Mouse (Mus musculus) thymus, postnatal 36 days (tissue): ENCODE measurements around the gene Slc9a5.

Source experiments
- DNase-seq, 2 experiments: peaks; one replicate each; pipeline ENCODE4 v3.0.0; 2022; ENCODE audit warnings: mixed read lengths in 2 of 2

Gene Slc9a5

DNA sequence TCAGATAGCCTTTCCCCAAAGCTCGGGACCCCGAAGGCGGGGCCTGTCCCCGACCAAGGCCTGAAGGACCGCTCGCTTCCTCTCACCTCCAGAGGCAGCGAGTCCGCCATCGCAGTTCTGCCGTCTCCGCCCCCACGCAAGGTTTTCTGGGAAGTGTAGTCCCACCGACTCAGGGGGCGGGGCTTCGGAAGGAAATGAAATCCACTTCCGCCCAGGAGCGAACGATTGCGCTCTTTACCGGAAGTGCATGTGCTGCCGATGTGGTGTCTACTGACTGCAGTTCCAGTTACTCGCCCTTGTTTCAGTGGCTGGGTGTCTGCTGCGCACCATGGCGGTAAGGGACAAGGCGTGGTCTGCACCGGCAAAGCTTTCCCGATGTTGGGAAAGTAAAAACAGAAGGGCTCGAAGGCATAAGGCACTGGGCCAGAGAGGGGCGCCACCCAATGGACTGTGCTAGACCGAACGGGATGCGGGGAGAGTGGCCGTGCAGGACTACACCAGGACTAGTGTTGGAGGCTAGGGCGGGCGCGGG lies 22.4 kb upstream of the Slc9a5 start, which contains the start of the genes Lrrc29 and Tmem208:
Lrrc29 (minus strand) TSS at position 138 of the 532 bp plus-strand sequence.
Tmem208 (plus strand) TSS at position 214 of the 532 bp plus-strand sequence.
- DNase-seq, result peak; percentile 98

DNA sequence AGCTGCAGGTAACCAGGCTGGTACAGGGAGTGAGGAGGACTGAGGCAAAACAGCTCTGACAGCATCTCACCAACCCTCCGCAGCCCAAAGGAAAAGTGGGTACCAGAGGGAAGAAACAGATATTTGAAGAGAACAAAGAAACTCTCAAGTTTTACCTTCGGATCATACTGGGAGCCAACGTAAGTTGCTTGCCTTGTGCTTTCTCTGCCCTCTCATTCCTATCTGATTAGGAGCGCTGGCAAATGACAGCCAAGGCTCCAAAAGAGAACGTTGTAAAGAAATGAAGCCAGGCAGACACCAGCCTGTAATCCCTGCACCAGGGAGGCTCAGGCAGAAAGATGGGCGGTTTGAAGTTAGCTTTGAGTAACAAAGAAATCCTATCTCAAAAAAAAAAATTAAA lies 21.7 kb upstream of the Slc9a5 start:
- DNase-seq, result no peak

DNA sequence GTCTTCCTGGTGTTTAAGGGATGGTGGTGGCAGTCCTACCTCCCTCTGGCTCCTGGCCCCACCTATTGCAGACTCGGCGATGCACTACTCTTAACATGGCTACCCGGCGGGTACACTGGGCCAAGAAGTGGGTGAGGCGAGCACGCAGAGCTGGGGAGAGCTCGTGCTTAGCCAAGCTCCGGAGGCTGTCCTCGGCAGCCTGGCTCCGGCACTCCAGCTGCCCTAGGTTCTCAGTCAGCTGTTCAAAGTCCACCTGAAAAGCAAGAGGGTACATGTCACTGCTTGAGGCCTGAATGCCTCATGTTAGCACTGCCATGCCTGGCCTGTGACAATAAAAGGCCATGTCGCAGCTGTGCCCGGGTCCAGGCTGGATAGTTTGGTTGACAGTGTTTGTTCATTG lies 18.3 kb upstream of the Slc9a5 start:
- DNase-seq, result no peak

DNA sequence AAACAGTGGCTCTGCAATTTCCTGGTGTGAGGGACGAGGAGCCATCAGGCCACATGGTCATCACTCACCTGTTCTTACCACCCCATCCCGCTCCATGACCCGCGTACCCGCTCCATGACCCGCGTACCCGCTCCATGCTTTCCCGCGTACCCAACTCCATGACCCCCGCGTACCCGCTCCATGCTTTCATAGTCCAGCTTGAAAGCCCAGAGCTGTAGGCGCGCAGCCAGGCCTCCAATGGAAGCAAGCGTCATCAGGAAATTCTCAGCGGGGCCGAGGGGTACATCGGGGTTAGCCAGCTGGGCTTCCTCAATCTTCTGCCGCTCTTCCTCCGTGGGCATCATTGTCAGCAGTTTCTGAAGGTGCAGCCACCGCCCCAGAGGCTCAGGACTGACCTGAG lies 17.2 kb upstream of the Slc9a5 start:
- no peak for DNase-seq

DNA sequence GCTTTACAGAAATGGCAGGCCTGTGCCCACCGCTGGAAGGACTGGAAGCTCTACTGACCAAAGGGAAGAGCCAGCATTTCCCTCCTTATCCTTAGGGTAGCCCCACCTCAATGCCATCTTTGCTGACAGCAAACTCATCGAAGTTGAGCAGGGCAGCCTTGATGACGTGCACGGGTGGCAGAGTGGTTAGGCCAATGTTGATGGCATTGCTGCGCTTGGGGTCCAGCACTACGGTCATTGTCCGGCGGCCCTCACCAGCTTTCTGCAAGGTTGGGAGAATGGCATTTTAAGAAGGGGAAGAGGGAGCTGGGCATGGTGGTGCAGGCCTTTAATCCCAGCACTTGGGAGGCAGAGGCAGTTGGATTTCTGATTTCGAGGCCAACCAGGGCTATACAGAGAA lies 16.7 kb upstream of the Slc9a5 start:
- DNase-seq, result no peak

DNA sequence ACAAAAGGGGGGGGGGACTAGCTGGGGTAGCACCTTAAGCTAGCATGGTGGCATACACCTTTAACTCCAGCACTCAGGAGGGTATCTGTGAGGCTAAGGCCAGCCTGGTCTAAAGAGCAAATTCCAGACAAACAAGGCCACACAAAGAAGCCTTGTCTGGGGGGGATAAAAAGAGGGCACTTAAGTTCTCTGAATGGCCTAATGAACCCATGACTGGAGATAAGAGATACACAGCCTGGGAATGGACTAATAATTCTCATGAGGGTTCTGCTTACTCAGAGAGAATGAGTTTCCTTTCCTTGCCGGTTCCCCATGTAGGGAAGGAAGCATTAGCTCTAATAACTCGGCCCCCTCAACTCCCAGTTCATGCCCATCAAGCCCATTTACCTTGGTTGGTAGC lies 16.1 kb upstream of the Slc9a5 start:
- no peak for DNase-seq

DNA sequence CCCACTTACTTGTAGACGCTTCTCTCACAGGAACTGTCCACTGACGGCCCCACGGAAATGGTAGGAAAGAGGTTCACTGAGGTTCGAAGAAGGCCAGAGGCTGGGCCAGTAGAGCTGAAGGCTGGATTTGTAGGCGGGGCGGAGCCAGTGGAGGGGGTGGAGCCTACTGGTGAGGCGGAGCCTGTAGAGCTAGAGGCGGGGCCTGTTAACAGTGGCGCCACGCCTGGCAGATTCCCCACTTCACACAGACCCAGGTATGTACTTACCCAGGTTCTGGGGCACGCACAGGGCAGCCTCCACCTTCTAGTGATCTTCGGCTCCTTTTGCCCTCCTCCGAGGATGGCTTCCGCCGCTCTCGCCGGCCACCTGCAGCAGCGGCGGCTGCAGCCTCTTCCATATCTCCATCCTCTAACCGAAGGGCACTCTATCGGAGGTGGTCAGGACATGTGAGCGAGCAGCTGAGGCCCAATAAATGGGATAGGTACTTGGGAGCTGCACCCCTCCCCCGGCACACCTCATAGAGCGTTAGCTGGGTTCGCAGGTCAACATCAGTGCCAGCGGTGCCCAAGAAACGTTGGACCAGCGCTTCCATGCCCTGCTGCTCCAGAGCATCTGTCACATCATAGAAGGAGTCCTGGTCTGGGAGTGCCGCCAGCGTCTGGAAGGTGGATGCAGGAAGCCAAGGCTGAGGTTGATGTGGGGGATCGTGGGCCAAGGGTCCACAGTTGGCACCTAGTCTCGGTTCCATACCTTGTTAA lies 12.1 kb upstream of the Slc9a5 start:
- no peak for DNase-seq

DNA sequence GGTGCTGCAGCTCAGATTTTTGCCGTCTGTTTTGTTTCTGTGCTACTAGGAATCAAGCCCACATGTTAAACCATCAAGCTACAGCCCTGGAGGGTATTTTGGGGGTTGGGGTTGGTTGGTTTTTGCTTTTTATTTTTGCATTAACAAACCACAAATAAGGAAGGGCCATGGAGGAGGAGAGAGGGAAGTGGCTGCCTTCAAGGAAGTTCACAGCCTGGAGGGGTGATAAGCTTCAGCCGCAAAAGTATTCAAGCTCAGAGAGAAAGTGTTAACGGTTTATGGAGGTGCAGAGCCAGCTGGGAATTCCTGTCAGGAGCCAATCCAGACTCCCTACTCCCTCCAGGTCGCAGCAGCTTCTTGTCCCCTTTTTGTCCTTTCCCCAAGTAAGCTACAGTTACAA lies 9.7 kb upstream of the Slc9a5 start:
- DNase-seq, result no peak

DNA sequence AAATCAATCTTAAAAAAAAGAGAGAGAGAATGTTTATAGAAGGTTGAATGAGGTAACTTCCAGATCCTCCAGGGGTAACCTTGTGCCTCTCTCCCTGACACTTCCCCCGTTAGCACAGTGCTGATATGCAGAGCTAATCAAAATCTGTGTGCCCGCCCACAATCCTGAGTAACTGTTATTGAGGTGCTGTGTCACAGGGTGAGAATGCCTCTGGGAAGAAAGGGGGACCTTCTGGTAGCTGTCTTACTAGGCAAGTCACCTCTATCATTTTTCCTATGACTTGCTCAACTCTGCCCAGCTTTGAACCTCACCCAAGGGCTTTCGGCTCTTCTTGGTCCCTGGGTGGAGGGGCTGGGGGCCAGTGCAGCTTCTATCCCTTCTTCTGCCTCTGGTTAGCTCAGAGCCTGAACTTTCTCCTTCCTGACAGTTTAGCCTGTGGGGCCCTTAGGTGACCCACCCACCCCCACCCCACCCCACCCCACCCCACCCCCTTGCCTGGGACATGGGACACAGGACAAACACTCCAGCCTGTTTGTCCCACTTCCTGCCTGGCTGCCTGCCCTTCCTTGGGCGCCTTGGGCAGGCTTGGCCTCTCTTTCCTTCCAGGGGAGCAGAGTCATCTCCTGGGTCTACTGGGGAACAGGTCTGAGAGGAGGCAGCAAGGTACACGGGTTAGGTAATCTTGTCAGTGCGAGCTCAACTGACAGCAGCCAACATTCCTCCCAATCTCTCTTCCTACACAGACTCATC lies 8.6 kb upstream of the Slc9a5 start:
- DNase-seq, result no peak

DNA sequence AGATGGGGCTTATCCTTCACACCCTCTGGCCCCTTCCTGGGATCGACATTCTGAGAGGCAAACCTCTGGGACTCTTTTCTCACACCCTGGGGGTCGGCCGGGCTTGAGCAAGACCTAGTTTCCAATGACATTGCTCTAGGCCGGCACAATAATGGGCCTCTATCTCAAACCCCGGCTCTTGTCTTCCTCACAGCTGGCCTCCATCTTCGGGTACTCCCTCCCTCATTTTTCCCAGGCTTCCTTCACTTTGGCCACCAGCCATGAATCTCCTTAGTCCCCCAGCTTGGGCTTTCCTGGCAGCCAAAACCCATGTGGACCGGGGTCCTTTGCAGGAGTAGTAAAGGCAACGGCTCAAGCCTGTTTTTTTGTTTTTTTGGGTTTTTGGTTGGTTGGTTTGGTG lies 7.2 kb upstream of the Slc9a5 start:
- no peak for DNase-seq

DNA sequence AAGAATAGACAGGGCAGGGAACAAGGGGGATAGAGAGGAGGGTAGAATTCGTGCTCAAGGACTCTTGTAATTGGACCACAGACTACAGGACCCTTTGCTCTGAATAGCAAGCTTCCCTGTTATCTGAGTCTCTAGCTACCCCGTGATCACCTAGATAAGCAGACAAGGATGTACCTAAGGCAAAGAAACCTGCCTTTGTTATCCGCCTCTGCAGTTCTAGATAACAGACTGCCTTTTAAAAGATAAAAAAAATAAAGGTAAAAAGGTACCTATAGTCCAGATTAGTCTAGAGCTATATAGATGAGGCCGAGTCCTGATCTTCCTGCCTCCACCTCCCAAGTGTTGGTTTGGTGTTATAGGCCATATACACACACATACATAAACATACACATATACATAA lies 5.9 kb upstream of the Slc9a5 start:
- DNase-seq, result no peak

DNA sequence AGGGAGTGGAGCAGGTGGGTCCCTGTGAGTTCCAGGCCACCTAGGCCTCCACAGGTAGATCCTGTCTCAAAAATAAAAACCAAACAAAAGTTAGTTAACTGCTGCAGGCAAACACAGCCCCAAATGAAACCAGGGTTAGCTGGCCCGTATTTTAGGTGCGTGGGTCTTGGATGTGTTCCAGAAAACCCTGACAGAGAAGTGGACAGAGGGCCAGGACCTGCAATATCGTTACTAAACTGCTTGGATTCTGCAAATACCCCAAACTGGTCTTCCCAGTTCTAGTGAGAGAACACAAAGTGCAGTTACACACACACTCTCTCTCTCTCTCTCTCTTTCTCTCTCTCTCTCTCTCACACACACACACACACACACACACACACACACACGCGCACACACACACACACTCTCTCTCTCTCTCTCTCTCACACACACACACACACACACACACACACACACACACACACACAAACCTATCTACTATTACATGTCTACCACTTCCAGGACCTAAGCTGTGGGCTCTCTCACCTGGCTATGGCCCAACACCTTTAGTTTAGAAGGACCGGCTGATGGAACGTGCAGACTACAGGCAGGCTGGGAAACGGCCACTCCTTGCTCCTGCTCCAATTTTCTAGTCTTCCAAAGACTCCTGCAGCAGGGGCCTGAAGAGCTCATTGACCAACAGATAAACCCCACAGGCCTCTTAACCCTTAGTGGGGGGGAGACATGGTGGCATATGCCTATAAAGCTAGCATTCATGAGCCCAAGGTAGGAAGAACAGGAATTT lies 4.7 kb upstream of the Slc9a5 start:
- no peak for DNase-seq

DNA sequence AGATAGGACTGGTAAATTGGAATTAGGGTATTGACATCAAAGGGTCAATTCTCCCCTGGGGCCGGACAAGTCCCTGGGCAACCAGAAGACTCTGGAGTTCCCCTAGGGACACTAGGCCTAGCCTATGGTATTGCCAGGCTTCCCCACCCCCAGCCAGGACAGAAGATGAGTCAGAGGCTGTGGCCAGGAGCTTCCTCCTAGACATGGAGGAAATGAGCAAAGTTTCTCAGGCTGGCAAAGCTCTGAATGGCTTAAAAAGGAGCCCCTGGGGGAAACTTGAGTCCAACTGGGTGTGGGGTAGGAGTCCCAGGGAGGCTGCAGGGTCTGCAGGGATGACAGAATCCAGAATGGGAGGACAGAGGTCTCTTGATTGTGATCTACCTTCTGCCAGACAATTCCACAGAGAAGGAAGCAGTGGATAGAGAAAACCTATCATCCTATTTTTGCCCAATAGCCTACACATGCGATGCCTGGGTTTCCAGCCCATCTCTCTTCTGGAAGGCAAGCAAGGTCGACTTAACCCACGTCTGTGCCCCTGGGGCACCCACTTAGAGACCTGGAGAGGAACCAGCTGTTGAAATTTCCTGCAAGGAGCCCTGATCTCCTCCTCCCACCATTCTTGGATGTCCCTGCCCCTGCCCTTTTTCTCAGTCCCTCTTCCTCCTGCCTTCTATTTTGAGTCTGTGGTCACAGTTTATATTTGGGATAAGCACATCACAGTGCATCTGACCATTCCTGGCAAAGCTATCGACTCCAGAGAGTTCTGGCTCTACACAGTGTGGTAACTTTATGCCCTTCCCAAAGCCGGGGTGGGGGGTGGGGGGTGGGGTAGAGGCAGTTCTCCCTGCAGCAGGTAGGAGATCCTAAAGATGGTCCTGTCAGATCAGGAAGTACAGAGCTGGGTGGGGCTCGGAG lies 3.3 kb upstream of the Slc9a5 start:
- no peak for DNase-seq

DNA sequence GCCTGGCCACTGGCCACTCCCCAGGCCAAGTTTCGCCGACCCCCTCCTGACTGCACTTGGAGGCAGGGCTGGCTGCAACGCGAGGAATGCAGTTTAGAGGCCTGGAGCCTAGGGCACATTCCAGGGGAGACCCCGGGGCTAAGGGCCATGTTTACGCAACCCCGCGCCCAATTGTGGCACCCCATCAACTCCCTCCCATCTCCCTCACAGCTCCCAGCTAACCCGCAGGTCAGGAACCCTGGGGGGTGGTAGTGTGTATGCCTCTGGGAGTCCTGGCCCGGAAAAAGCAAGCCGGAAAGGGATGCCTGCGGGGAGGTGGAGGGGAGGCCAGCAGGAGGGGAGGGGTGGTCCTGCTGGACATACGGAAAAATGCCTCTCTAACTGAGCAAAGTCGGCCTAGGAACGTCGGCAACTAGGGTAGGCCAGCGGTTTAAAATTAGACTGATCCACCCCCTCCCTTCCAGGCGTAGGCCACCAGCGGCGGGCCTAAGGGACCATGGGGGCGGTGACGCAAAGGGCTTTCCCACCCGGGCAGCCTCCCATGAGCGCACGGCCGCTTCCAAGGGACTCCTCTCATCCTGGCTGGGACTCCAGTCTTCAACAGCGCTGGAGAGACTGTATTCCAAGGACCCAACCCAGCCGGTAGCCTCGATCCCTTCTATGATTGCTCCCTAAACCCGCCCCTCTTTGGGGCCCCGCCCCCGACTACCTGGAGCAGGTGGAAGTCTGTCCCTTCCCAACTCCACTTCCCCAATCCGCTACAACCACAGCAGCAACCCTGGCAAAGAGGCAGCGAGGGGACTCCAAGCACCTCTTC lies 1.8 kb upstream of the Slc9a5 start:
- DNase-seq, result peak in 1 of 2 experiments; percentile 59

DNA sequence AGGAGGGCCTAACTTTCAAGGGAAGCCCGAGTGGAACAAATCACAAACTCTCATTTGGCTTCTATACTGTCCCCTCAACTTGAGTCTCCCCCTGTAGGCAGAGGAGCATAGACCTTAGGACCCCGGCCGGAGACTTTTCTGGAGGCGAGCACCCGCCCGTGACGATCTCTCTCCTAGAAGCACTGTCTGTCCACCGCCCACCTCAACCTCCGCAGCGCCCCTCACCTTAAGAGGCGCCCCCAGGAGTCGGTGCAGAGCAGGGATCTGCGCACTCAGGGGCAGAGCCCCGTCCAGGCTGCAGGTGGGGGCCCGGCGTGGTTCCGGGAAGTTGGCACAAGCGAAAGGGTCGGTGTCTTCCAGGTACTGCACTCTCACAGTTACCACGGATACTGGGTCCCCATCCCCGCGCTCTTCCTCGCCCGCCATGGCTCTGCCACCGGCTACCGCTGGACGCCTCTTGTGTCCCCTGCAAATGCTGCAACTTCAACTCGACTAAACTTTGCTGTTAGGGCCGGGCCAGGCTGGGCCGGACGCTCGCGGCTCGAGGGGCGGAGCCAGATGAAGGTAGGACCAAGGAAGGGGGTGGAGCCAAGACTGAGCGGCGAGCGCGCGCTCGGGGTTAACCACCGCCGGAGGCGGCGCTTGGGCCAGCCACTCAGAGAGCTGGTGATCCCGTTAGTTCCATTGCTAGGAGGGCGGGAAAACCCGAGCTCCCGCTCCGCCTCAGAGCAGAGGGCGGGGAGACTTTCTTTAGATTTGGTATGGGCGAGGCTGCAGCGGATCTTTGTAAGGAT lies 1.0 kb upstream of the Slc9a5 start, which contains the start of gene Fhod1:
Fhod1 (minus strand) TSS at position 526 of the 794 bp plus-strand sequence.
- peak; percentile 89 for DNase-seq

DNA sequence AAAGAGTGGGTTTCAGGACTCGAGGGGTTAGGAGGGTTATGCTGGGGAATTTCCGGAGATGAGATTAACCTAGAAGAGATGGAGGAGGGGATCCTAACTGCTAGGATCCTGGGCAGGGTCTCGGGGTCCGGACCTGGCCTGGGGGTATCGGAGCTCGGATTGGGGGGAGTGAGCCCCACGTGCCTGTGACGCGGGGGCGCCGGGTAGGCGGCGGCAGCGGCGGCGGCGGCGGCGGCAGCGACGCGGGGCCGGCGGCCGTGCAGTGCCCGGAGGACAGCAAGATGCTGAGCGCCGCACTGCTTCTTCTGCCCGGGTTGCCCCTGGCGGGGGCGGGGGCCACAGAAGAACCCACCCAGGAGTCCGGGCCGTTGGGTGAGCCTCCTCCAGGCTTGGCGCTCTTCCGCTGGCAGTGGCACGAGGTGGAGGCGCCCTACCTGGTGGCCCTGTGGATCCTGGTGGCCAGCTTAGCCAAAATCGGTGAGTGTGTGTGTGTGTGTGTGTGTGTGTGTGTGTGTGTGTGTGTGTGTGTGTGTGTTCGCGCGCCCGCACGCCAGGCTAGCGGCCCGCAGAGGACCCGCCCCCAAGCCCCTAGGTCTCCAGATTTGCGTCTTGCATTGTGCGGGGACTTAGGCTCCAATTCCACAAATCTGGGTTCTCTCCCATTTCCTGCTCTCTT lies 591 bp downstream of the Slc9a5 start:
- peak; percentile 27 to 44 for DNase-seq

DNA sequence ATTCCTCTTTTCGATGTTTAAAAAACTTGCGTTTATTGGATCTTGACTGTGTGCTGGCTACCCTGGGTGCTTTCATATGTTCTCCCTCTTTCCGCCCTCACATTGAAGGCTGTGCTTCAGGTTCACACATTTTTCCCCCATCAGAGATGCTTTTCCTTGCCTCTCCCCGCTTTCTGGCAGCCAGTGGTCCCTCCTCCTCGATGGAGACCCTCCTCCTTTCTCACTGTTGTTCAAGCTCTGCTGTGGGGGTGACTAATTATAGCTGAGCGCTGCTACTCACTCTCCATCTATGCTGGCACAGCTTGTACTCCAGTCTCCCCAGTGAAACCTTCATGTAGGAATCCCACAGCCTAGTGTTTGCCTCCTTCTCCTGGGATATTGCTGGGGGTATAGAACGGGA lies 1.5 kb downstream of the Slc9a5 start:
- DNase-seq, result no peak

DNA sequence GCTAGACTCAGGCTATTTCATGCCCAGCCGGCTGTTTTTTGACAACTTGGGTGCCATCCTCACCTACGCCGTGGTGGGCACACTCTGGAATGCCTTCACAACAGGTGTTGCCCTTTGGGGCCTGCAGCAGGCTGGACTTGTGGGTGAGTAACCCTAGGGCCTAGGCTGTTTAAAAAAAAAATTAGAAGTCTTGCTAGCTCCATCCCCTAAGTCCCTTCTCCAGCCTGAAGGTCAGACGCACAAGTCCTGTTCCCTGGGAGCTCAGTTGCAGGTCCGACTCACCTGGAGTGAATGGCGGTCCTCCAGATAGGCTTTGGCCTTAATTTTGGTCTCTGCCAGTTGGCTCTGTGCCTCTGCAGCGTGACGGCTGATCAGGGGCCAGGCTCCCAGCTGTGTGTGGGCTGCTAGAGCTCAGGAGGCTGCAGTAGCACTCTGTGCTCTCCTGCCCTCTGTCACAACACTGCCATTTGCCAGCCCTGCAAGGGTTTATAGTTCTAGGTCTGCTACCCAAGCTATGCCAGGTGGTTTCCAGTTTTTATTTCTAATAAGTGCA lies 5.0 kb downstream of the Slc9a5 start:
- no peak for DNase-seq

DNA sequence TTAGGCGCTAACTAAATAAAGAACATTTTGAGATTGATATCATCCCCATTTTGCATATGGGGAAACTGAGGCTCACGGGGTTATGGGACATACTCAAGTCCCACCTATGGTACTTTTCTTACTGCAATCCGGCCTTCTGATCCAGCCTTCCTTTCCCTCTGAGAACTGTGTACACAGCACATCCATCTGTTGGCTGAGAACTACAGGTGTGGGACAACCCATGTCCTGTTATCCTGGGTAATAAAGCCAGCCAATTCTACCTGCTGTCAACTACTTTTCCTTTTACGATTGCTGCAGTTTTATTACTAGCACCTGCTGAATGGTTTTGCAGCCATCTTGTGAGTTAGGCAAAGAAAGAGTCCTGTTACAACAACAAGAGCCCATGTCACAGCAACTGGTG lies 5.9 kb downstream of the Slc9a5 start:
- no peak for DNase-seq
